Mouse (Mus musculus): ENCODE results near the gene Nfkbid. TPM values are rescaled to one million over a fixed set of nuclear protein-coding genes. Genes with fewer than 3 reads are reported as not detected.
A peak's percentile ranks its signal among the peaks of the same experiment; 100 is the strongest.
"Not testable (repeated sequence)": the region's sequence is repeated elsewhere in the genome, so short reads cannot be mapped to it uniquely, and the experiment has no call there.

The Nfkbid gene
- total RNA-seq, 4 experiments from 2014 or later: 2.8 to 4.1 (median 3.2) TPM

GRCm38 (mm10) chr7:30463996-30464395 is 42.5 kb downstream of the Nfkbid start:
- DNase-seq (ENCODE audit: low spot score in 2 of 2): no peak

GRCm38 (mm10) chr7:30464816-30465300 is 43.3 kb downstream of the Nfkbid start:
- no peak for DNase-seq (ENCODE audit: low spot score in 2 of 2)

- peak in 1 of 2 experiments; percentile 42 for DNase-seq (ENCODE audit: low spot score in 2 of 2)
These were observed 50.9 kb downstream of the Nfkbid start for GRCm38 (mm10) chr7:30472411-30472810.

GRCm38 (mm10) chr7:30474999-30475398 is 53.5 kb downstream of the Nfkbid start:
- no peak for DNase-seq (ENCODE audit: low spot score in 2 of 2)

GRCm38 (mm10) chr7:30476136-30476535 is 54.6 kb downstream of the Nfkbid start:
- DNase-seq (ENCODE audit: low spot score in 2 of 2): not testable (repeated sequence)

- DNase-seq (ENCODE audit: low spot score in 2 of 2): peak in 1 of 2 experiments; percentile 57
These were observed 56.2 kb downstream of the Nfkbid start for GRCm38 (mm10) chr7:30477415-30478381.

Other genes with a start within 250 kb of the Nfkbid start
- 1 to 10 TPM; 4.4 to 6.9 (median 5.1) TPM for gene Cox7a1, start 237.6 kb upstream of the Nfkbid start, total RNA-seq (2022)
- gene Capns1, start 222.9 kb upstream of the Nfkbid start, total RNA-seq (2022): 100 to 1,000 TPM; 196 to 240 (median 227) TPM
- gene Polr2i, start 189.8 kb upstream of the Nfkbid start, total RNA-seq (2022): 10 to 100 TPM; 49.2 to 52.5 (median 49.3) TPM
- gene Tbcb, start 189.5 kb upstream of the Nfkbid start, total RNA-seq (2022): 100 to 1,000 TPM; 110 to 130 (median 118) TPM
- gene Ovol3, start 186.0 kb upstream of the Nfkbid start, total RNA-seq (2022): not detected
- under 1 TPM in 2 of 4 experiments, not detected in 2; 0.41 to 0.77 TPM for gene Thap8, start 141.6 kb upstream of the Nfkbid start, total RNA-seq (2022)
- gene Wdr62, start 141.3 kb upstream of the Nfkbid start, total RNA-seq (2022): 1 to 10 TPM; 1.1 to 3.4 (median 2.4) TPM
- gene Clip3, start 130.0 kb upstream of the Nfkbid start, total RNA-seq (2022): 100 to 1,000 TPM; 351 to 448 (median 412) TPM
- gene Alkbh6, start 113.0 kb upstream of the Nfkbid start, total RNA-seq (2022): 10 to 100 TPM; 52.8 to 69.5 (median 65.3) TPM
- 10 to 100 TPM in 3 of 4 experiments, 1 to 10 TPM in 1; 9.6 to 21.2 (median 15.0) TPM for gene Syne4, start 106.9 kb upstream of the Nfkbid start, total RNA-seq (2022)
- gene E130208F15Rik, start 100.0 kb upstream of the Nfkbid start, total RNA-seq (2022): under 1 TPM; 0.53 to 0.82 (median 0.66) TPM
- gene Sdhaf1, start 97.8 kb upstream of the Nfkbid start, total RNA-seq (2022): 1 to 10 TPM; 6.7 to 9.9 (median 8.4) TPM
- gene Lrfn3, start 59.0 kb upstream of the Nfkbid start, total RNA-seq (2022): 10 to 100 TPM; 28.2 to 31.6 (median 29.2) TPM
- gene Tyrobp, start 8.0 kb upstream of the Nfkbid start, total RNA-seq (2022): 100 to 1,000 TPM in 2 of 4 experiments, 10 to 100 TPM in 2; 24.9 to 572 (median 243) TPM
- 1 to 10 TPM in 3 of 4 experiments, not detected in 1; 1.8 to 3.3 (median 2.3) TPM for gene Hcst, start 1.9 kb upstream of the Nfkbid start, total RNA-seq (2022)
- 1,000 to 10,000 TPM; 1,209 to 1,263 (median 1,238) TPM for gene Aplp1, start 23.8 kb downstream of the Nfkbid start, total RNA-seq (2022)
- gene Kirrel2, start 36.0 kb downstream of the Nfkbid start, total RNA-seq (2022): 10 to 100 TPM in 3 of 4 experiments, 1 to 10 TPM in 1; 9.6 to 13.7 (median 11.2) TPM
- 1 to 10 TPM; 1.5 to 1.9 (median 1.6) TPM for gene Nphs1, start 36.6 kb downstream of the Nfkbid start, total RNA-seq (2022)
- gene Prodh2, start 71.9 kb downstream of the Nfkbid start, total RNA-seq (2022): under 1 TPM in 1 of 4 experiments, not detected in 3; 0.56 TPM
- 100 to 1,000 TPM in 3 of 4 experiments, 10 to 100 TPM in 1; 99.8 to 118 (median 110) TPM for gene Arhgap33, start 113.3 kb downstream of the Nfkbid start, total RNA-seq (2022)
- 10 to 100 TPM in 1 of 4 experiments, 1 to 10 TPM in 3; 3.2 to 10.3 (median 6.5) TPM for gene Hspb6, start 130.4 kb downstream of the Nfkbid start, total RNA-seq (2022)
- gene Proser3, start 130.6 kb downstream of the Nfkbid start, total RNA-seq (2022): 1 to 10 TPM; 4.4 to 8.9 (median 6.1) TPM
- gene Lin37, start 138.1 kb downstream of the Nfkbid start, total RNA-seq (2022): 10 to 100 TPM; 41.3 to 54.0 (median 46.9) TPM
- gene U2af1l4, start 141.6 kb downstream of the Nfkbid start, total RNA-seq (2022): 10 to 100 TPM; 68.2 to 81.1 (median 78.7) TPM
- 10 to 100 TPM in 2 of 4 experiments, 1 to 10 TPM in 2; 6.3 to 14.8 (median 11.1) TPM for gene Gm49396, start 141.6 kb downstream of the Nfkbid start, total RNA-seq (2022)
- 10 to 100 TPM; 85.9 to 91.0 (median 88.4) TPM for gene Psenen, start 141.9 kb downstream of the Nfkbid start, total RNA-seq (2022)
- gene Igflr1, start 143.7 kb downstream of the Nfkbid start, total RNA-seq (2022): 1 to 10 TPM; 4.0 to 5.7 (median 4.6) TPM
- gene Kmt2b, start 167.0 kb downstream of the Nfkbid start, total RNA-seq (2022): 10 to 100 TPM; 44.1 to 60.2 (median 56.1) TPM
- not detected for gene Zbtb32, start 177.2 kb downstream of the Nfkbid start, total RNA-seq (2022)
- gene Upk1a, start 191.1 kb downstream of the Nfkbid start, total RNA-seq (2022): 1 to 10 TPM in 1 of 4 experiments, under 1 TPM in 2, not detected in 1; 0.39 to 1.2 (median 0.89) TPM
- 100 to 1,000 TPM; 631 to 661 (median 651) TPM for gene Cox6b1, start 204.4 kb downstream of the Nfkbid start, total RNA-seq (2022)
- not detected for gene Etv2, start 214.1 kb downstream of the Nfkbid start, total RNA-seq (2022)
- 10 to 100 TPM; 61.9 to 71.5 (median 70.1) TPM for gene Rbm42, start 228.6 kb downstream of the Nfkbid start, total RNA-seq (2022)
- gene Haus5, start 243.3 kb downstream of the Nfkbid start, total RNA-seq (2022): 1 to 10 TPM; 5.7 to 8.3 (median 6.8) TPM
- not detected for gene Pmis2, start 249.9 kb downstream of the Nfkbid start, total RNA-seq (2022)